Mouse (Mus musculus) kidney, adult 9 months (tissue): ENCODE data around the gene Accs.
A peak's percentile ranks its signal among the peaks of the same experiment; 100 is the strongest.

Source experiments
- DNase-seq: peaks from one replicate; pipeline ENCODE4 v3.0.0; 2022

Gene Accs

DNA sequence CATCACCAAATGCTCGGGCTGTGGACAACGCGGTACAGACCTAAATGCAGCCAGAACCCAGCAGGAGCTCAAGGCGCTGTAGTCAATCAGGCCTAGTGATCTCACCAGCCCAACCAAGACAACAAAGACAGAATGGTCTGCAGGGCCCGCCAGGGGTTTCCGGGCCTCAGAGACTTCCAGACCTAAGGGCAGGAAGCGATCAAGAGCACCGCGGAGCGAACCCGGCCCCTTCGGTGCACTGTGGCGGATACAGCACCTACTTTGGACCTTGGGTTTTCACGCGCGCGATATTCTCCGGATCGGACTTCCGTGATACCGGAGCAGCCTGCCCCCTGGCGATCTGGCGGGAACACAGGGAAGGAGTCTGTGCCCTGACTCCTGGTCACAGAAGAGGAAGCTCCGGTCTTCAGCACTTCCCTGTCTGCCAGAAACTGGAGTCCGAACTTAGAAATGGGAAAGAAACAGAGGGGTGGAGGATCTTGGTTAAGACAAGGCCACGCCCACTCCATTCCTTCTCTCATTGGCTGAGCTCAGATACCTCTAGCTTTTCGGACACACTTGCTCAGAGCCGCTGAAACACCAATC is at the start of gene Accs:
Gene Accs, minus strand, starts transcription at position 439 of the 585 bp plus-strand sequence.
- peak; percentile 91 for DNase-seq

DNA sequence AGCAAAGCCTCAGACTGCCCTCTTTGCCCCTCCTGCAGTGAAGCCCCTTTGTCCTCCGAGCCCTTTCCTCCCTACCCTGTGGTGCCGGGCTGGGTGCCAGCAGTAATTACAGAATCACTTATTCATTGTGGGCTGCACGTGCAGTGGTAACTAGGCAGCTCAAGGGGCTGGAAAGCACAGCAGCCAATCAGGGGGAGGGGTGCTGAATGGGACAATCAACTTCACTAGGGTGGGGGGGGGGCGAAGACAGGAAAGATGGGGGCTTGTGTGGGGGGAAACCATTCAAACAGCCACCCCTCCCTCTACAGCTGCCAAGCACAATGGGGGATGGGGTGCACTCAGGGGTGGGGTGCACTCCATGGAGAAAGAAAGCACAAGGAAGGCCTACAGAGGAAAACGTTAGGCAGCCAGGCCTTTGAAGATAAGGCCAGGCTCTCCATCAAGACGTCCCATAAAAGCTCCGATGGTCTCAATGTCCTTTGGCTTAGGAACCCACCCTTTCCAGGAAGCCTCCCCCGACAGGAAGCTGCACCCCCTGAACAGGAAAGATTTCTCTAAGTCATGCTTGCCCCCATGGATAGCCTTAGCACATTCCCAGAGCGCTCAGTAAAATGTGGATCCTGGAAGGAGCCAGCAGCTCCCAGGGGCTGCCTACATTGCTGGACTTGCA is 42.0 kb upstream of the Accs start:
- peak; percentile 62 for DNase-seq

DNA sequence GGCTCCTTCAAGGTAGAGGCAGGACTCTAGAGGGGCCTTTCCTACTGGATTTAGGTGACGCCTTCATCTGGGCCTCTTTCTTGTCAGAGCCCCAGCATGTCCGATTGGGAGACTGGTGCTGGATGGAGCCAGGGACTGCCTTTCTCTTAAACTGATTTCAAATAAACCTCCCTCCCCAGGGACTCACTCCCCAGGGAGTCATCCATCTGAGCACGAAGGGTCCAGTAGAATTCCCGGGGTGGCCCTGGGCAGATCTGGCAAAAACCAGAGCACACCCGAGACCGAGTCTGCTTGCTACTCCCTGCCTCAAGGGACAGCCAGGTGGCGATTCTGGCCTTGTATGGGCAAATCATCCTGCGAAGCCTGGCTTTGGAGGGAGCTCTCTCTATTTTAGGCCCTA is 40.4 kb upstream of the Accs start:
- DNase-seq: no peak

DNA sequence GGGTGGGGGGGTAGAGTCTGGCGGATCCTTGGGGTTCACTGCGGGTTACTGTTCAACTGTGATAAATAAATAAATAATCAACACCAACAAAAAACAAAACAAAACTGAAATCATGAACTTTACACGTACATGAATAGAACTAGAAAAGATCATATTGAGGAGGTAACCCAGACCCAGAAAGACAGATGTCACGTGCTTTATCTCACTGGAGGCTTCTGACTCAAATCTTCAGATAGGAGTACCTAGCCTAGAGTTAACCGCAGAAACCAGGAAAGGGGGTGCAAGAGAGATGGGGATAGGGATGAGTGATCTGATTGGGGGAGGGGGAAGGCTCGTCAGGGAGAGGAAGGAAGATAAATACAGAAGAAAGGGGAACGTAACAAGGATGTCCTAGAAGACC is 39.3 kb upstream of the Accs start:
- DNase-seq: no peak

GRCm38 (mm10) chr2:93888366-93888765 is 38.6 kb upstream of the Accs start:
- DNase-seq: no peak

DNA sequence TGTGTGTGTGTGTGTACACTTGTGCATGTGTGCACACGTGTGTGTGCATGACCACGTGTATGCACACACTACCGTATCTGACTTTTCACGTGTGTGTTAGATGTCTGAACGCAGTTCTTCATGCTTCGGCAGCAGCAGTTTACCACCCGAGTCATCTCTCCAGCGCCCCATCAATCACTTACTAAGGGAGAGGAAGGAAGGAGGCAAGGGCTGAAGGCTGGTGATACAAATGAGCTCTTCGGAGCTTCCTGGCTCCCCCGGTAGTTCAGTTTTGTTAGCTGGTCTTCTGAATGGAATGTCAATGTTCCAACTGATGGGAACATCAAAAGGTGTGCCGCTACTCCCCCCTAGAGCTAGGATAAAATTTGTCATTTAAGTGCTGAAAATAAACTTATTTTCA is 37.5 kb upstream of the Accs start:
- DNase-seq: peak; percentile 36

- no peak for DNase-seq
These were observed 36.5 kb upstream of the Accs start for GRCm38 (mm10) chr2:93886013-93886794.

DNA sequence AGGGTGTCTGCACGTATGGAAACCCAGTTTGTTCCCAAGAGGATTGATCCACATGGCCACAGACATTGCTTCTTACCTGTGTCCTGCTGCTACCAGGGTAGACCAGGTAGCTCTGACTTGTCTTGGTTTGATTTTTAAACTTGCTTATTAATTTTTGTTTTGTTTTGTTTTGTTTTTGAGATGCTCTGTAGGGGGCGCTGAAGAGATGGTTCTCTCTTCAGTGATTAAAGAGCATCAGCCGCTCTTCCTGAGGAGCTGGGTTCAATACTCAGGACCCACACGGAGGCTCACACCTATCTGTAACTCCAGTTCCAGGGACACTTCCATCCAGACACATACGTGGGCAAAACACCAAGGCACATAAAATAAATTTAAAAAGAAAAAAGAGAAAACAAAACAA is 33.3 kb upstream of the Accs start:
- DNase-seq: no peak

- no peak for DNase-seq
These were observed 32.1 kb upstream of the Accs start for GRCm38 (mm10) chr2:93881640-93882367.

GRCm38 (mm10) chr2:93880981-93881380 is 31.2 kb upstream of the Accs start:
- no peak for DNase-seq

GRCm38 (mm10) chr2:93880450-93880849 is 30.7 kb upstream of the Accs start:
- DNase-seq: no peak

DNA sequence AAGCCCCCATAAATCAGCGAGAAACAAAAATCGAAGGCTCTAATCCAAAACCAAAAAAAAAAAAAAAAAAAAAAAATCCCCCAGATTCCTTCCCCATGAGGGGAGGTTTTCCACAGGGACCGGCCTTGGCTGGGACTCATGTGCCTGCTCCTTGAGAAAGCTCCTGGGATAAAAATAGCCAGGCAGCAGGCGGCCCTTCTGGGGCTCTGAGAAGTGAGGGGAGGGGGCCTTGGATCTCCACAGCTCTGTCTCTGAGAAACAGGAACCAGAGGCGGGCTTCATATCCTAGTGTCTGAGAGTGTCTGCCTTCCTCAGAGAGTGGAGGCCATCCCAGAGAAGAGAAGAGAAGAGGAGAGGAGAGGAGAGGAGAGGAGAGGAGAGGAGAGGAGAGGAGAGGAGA is 27.3 kb upstream of the Accs start:
- no peak for DNase-seq

DNA sequence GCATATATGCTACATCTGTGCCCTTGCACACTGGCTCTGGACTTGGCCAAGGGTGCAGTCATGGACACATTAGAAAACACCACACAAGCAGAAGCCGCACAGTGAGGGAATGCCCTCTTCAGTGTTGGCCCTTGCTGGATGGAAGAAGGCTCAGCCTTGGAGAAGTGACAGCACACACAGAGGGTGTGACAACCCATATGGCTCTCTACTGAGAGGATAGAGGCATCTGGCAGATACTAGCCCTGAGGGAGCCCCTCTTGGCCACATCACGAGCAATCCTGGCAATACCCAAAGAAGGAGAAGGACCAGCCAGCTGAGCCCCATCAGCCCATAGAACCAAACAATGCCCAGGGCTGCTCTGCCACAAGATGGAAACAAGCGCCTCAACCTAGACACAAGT is 24.9 kb upstream of the Accs start:
- DNase-seq: no peak

- DNase-seq: no peak
These were observed 24.4 kb upstream of the Accs start for GRCm38 (mm10) chr2:93874227-93874514.

DNA sequence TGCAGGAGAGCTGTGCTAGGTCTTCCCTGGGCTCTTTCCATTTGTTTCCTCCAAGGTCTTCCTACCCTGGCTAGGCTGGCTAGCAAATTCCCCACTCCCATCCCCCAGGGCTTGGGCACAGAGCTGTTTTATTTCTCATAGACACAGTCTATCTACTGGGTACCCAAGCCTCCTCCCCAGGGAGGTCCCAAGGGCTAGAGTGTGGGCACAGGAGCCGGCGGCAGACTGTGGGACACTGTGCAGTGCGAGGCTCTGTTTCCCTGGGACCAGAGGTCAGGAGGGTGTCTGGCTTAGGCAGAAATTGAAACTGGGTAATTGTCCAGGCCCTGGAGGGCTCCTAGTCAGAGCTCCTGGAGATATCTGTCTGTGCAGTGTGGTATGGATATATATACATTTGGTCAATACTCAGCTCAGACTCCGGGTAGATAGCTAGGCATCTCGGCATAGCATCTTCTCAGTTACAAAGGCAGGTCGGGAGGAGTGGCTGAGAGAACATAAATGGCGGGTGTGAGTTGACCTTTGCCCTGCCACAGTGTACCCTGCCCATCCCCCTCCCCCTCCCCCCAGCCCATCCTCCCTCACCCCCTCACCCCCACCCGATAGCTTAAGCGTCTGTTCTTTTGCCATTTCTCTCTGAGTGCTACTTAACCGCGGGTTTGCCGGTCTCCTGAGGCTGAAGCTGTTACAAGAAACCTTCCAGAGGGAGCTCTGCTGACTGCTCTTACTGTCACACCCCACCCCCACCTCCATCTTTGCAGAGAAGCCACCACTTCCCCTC is 23.9 kb upstream of the Accs start:
- DNase-seq: no peak

DNA sequence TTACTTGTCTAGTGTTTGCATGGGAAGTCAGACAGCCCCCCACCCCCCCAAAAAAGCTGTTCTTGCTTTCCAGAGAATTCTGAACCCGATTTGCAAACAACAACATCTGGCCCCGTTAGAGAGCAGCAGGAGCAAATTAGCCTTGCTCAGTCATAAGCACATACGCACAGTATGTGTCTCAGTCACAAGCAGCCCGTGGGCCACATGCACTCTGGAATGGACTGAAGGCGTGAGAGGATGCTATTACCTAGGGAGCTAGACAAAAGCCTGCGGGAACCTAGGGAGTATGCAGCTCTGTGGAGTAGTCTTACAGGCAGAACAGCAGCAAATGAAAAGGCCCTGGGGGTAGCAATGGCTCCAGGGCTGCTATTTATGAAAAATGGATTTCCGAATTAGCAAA is 22.5 kb upstream of the Accs start:
- no peak for DNase-seq

GRCm38 (mm10) chr2:93871411-93871925 is 21.7 kb upstream of the Accs start:
- DNase-seq: no peak

- DNase-seq: peak; percentile 74
These were observed 21.1 kb upstream of the Accs start for GRCm38 (mm10) chr2:93870842-93871241.

GRCm38 (mm10) chr2:93869107-93869600 is 19.4 kb upstream of the Accs start, which contains the start of gene Accsl:
TSS of gene Accsl (minus strand) at chr2:93869157.
- no peak for DNase-seq

DNA sequence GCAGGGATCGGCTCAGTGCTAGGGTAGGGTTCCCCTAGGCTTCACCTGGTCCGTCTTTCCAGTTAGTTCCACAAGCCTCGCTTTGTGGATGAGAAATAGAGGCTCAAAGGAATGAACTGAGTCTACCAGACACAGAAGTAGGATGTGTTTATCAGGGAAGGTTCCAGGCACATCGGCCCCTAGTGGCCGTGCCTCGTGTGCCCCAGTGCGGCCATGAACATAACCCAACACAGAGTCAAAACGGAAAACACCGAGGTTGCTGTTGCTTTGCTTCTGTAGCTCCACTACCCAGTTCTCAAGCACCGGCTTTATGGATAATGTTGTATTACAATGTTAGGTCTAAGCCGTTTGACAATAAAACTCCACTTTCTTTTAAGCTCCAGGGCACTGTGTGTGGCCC is 18.8 kb upstream of the Accs start:
- DNase-seq: no peak

DNA sequence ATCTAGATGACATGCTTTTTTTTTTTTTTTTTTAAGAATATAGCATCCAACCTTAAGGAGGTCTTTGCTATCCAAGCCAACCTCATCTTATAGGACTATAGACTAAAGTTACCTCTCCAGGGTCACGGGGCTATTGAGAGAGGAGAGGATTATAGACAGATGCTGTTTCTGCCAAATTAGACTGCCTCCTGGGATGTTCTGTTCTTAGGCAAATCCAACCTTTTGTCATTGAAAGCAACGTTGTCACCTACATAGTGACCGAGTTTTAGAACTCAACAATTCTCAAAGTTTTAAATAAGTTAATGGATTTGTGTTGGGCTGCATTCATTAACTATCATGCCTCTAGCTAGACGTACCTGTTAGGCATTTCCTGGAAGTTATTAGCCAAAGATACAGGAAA is 13.5 kb upstream of the Accs start:
- no peak for DNase-seq

GRCm38 (mm10) chr2:93858845-93859244 is 9.1 kb upstream of the Accs start:
- DNase-seq: no peak
